Mouse (Mus musculus): ENCODE measurements around the gene Deaf1. TPM values are rescaled to one million over a fixed set of nuclear protein-coding genes. Genes with fewer than 3 reads are reported as not detected.

Deaf1 gene
- polyA plus RNA-seq, 1 experiment from 2014 or later, result 39.4 TPM

GRCm38 (mm10) chr7:141278766-141279590, 48.5 kb downstream of the Deaf1 start, which contains the start of gene Sct:
Gene Sct, minus strand, starts transcription at chr7:141279133.
- DNase-seq (ENCODE audit: low spot score), result no peak
- H3K4me3 ChIP-seq, result peak within 1 kb of the TSS; percentile 68
- H3K36me3 ChIP-seq, result no peaks in the 10 kb centered on the region
- no peaks in the 10 kb centered on the region for H3K9me3 ChIP-seq
- H3K27me3 ChIP-seq (ENCODE audit: insufficient read depth, poor library complexity, severe bottlenecking), result peaks cover 34% of the 10 kb centered on the region
- peaks cover 31% of the 10 kb centered on the region for H3K4me1 ChIP-seq
- WGBS, result 2% methylated on average over 46 of the region's 46 CpGs
- H3K27ac ChIP-seq, result peak within 1 kb of the TSS; percentile 71; the same call in 1 of the 2 replicates

GRCm38 (mm10) chr7:141277701-141278678, 49.5 kb downstream of the Deaf1 start:
- 62% methylated on average over 11 of the region's 11 CpGs for WGBS
- H3K27me3 ChIP-seq (ENCODE audit: insufficient read depth, poor library complexity, severe bottlenecking), result peaks cover 34% of the 10 kb centered on the region
- H3K4me3 ChIP-seq, result peak overlapping the region; percentile 68; the same call in 1 of the 2 replicates
- H3K9me3 ChIP-seq, result no peaks in the 10 kb centered on the region
- peaks cover 27% of the 10 kb centered on the region for H3K4me1 ChIP-seq
- H3K27ac ChIP-seq, result peak overlapping the region; percentile 71; the same call in 1 of the 2 replicates
- no peak for DNase-seq (ENCODE audit: low spot score)
- H3K36me3 ChIP-seq, result no peaks in the 10 kb centered on the region

- DNase-seq (ENCODE audit: low spot score), result no peak
- peaks cover 27% of the 10 kb centered on the region for H3K4me1 ChIP-seq
- peaks cover 41% of the 10 kb centered on the region for H3K27me3 ChIP-seq (ENCODE audit: insufficient read depth, poor library complexity, severe bottlenecking)
- H3K4me3 ChIP-seq, result no peak within 1 kb of the TSS
- no peaks in the 10 kb centered on the region for H3K36me3 ChIP-seq
- no peaks in the 10 kb centered on the region for H3K9me3 ChIP-seq
- 74% methylated on average over 11 of the region's 11 CpGs for WGBS
- no peak within 1 kb of the TSS for H3K27ac ChIP-seq
Measured at GRCm38 (mm10) chr7:141276546-141276945, 50.9 kb downstream of the Deaf1 start, which contains the start of gene Cdhr5. Gene Cdhr5, minus strand, starts transcription at chr7:141276786.

GRCm38 (mm10) chr7:141275356-141275755, 52.1 kb downstream of the Deaf1 start:
- H3K27me3 ChIP-seq (ENCODE audit: insufficient read depth, poor library complexity, severe bottlenecking), result peaks cover 41% of the 10 kb centered on the region
- WGBS, result 81% methylated on average over 9 of the region's 9 CpGs
- H3K4me1 ChIP-seq, result peaks cover 27% of the 10 kb centered on the region
- no peaks in the 10 kb centered on the region for H3K9me3 ChIP-seq
- no peak overlapping the region for H3K4me3 ChIP-seq
- DNase-seq (ENCODE audit: low spot score), result no peak
- no peak overlapping the region for H3K27ac ChIP-seq
- no peaks in the 10 kb centered on the region for H3K36me3 ChIP-seq

GRCm38 (mm10) chr7:141270631-141271030, 56.9 kb downstream of the Deaf1 start:
- no peak for DNase-seq (ENCODE audit: low spot score)
- Histone ChIP-seq H3K4me1 (peaks cover 11% of the 10 kb centered on the region), H3K9me3 (no peaks in the 10 kb centered on the region), H3K27me3 (ENCODE audit: insufficient read depth, poor library complexity, severe bottlenecking) (peaks cover 17% of the 10 kb centered on the region; the same call in 1 of the 2 replicates), H3K27ac (no peak overlapping the region), H3K4me3 (no peak overlapping the region), H3K36me3 (no peaks in the 10 kb centered on the region)
- WGBS, result 77% methylated on average over 3 of the region's 3 CpGs

- Histone ChIP-seq H3K4me3 (peak overlapping the region; percentile 12), H3K36me3 (peaks cover 2% of the 10 kb centered on the region), H3K27me3 (ENCODE audit: insufficient read depth, poor library complexity, severe bottlenecking) (peaks cover 17% of the 10 kb centered on the region; the same call in 1 of the 2 replicates), H3K4me1 (peaks cover 20% of the 10 kb centered on the region), H3K27ac (0 out of 2 replicates have a peak overlapping the region, but pooled peaks have one; percentile 17), H3K9me3 (no peaks in the 10 kb centered on the region)
- no peak for DNase-seq (ENCODE audit: low spot score)
- 71% methylated on average over 14 of the region's 14 CpGs for WGBS
Measured at GRCm38 (mm10) chr7:141269273-141269545, 58.3 kb downstream of the Deaf1 start.

GRCm38 (mm10) chr7:141268466-141269272, 58.8 kb downstream of the Deaf1 start:
- peak overlapping the region; percentile 12 for H3K4me3 ChIP-seq
- peaks cover 17% of the 10 kb centered on the region; the same call in 1 of the 2 replicates for H3K27me3 ChIP-seq (ENCODE audit: insufficient read depth, poor library complexity, severe bottlenecking)
- 58% methylated on average over 24 of the region's 24 CpGs for WGBS

GRCm38 (mm10) chr7:141265739-141266561, 61.5 kb downstream of the Deaf1 start, which contains the start of gene Irf7:
Gene Irf7, minus strand, starts transcription at chr7:141266481.
- peak; percentile 82 for DNase-seq (ENCODE audit: low spot score)
- Histone ChIP-seq H3K4me3 (peak within 1 kb of the TSS; percentile 66), H3K36me3 (peaks cover 35% of the 10 kb centered on the region), H3K9me3 (no peaks in the 10 kb centered on the region), H3K27me3 (ENCODE audit: insufficient read depth, poor library complexity, severe bottlenecking) (peaks cover 9% of the 10 kb centered on the region; the same call in 1 of the 2 replicates), H3K4me1 (peaks cover 20% of the 10 kb centered on the region), H3K27ac (peak within 1 kb of the TSS; percentile 4; the same call in 1 of the 2 replicates)
- 13% methylated on average over 25 of the region's 25 CpGs for WGBS

More at GRCm38 (mm10) chr7:141268466-141269272, 58.8 kb downstream of the Deaf1 start:
- H3K4me1 ChIP-seq, result peaks cover 20% of the 10 kb centered on the region
- DNase-seq (ENCODE audit: low spot score), result no peak
- H3K36me3 ChIP-seq, result peaks cover 7% of the 10 kb centered on the region
- H3K9me3 ChIP-seq, result no peaks in the 10 kb centered on the region
- no peak overlapping the region for H3K27ac ChIP-seq

GRCm38 (mm10) chr7:141265411-141265738, 62.1 kb downstream of the Deaf1 start:
- H3K27me3 ChIP-seq (ENCODE audit: insufficient read depth, poor library complexity, severe bottlenecking), result peaks cover 9% of the 10 kb centered on the region; the same call in 1 of the 2 replicates
- no peaks in the 10 kb centered on the region for H3K9me3 ChIP-seq
- H3K36me3 ChIP-seq, result peaks cover 40% of the 10 kb centered on the region
- peak overlapping the region; percentile 66 for H3K4me3 ChIP-seq
- peaks cover 20% of the 10 kb centered on the region for H3K4me1 ChIP-seq
- WGBS, result 45% methylated on average over 11 of the region's 11 CpGs
- DNase-seq (ENCODE audit: low spot score), result no peak
- no peak overlapping the region for H3K27ac ChIP-seq

- WGBS, result 28% methylated on average over 12 of the region's 12 CpGs
- Histone ChIP-seq H3K4me3 (peak overlapping the region; percentile 66; the same call in 1 of the 2 replicates), H3K27me3 (ENCODE audit: insufficient read depth, poor library complexity, severe bottlenecking) (peaks cover 9% of the 10 kb centered on the region; the same call in 1 of the 2 replicates), H3K27ac (no peak overlapping the region), H3K36me3 (peaks cover 45% of the 10 kb centered on the region), H3K9me3 (no peaks in the 10 kb centered on the region), H3K4me1 (peaks cover 20% of the 10 kb centered on the region)
- DNase-seq (ENCODE audit: low spot score), result no peak
Measured at GRCm38 (mm10) chr7:141264761-141265410, 62.6 kb downstream of the Deaf1 start.

Data from heart, embryonic 10.5 days (tissue).